Mouse (Mus musculus) heart, postnatal 0 days (tissue): Measurements from ENCODE around the gene Rbpjl. TPM values are rescaled to one million over a fixed set of nuclear protein-coding genes. Genes with fewer than 3 reads are reported as not detected.

ENCODE experiments used
- ATAC-seq: fragments of 200-750 bp; cut with Nextera tagmentation; 2 replicates; pipeline ENCODE4 v1.8.0; 2017; ENCODE audit warnings: low read depth, moderate number of reproducible peaks, moderate library complexity; ENCODE audit not compliant: insufficient read depth
- DNase-seq: peaks from one replicate; pipeline ENCODE4 v3.0.0-alpha.2; 2016; ENCODE audit warnings: low spot score
- H3K27ac ChIP-seq: fragments of 300-500 bp; sonication (generic); 2 replicates; pipeline ENCODE4 v1.5.1; 2014; ENCODE audit warnings: low read depth, mild to moderate bottlenecking
- H3K27me3 ChIP-seq: fragments of 300-500 bp; sonication (generic); 2 replicates; pipeline ENCODE4 v1.6.1; 2014; ENCODE audit warnings: low read length, mixed read lengths; ENCODE audit not compliant: control insufficient read depth, insufficient read depth
- H3K36me3 ChIP-seq: fragments of 300-500 bp; sonication (generic); replicated peaks from 2 replicates; pipeline ENCODE4 v1.6.1; 2014; ENCODE audit warnings: low read length, mixed read lengths; ENCODE audit not compliant: control insufficient read depth, insufficient read depth
- H3K4me1 ChIP-seq: fragments of 300-500 bp; sonication (generic); 2 replicates; pipeline ENCODE4 v1.6.1; 2014; ENCODE audit warnings: antibody characterized with exemption; ENCODE audit not compliant: control insufficient read depth, insufficient read depth
- H3K4me2 ChIP-seq: fragments of 300-500 bp; sonication (generic); 2 replicates; pipeline ENCODE4 v1.6.1; 2014; ENCODE audit warnings: low read depth, mild to moderate bottlenecking, low read length, moderate library complexity
- H3K4me3 ChIP-seq: fragments of 300-500 bp; sonication (generic); 2 replicates; pipeline ENCODE4 v1.5.1; 2014; ENCODE audit warnings: low read depth, low read length
- H3K9ac ChIP-seq: fragments of 300-500 bp; sonication (generic); replicated peaks from 2 replicates; pipeline ENCODE4 v1.6.1; 2014; ENCODE audit warnings: low read depth, low read length, mixed read lengths
- H3K9me3 ChIP-seq: fragments of 300-500 bp; sonication (generic); replicated peaks from 2 replicates; pipeline ENCODE4 v1.6.1; 2016; ENCODE audit warnings: low read length; ENCODE audit not compliant: control insufficient read depth
- CTCF ChIP-seq: IDR thresholded peaks from 2 replicates; pipeline ENCODE4 v1.5.1; 2016; ENCODE audit warnings: antibody characterized with exemption, control low read depth, low read depth
- EP300 ChIP-seq: IDR thresholded peaks from 2 replicates; pipeline ENCODE4 v1.6.1; 2016; ENCODE audit warnings: antibody characterized with exemption, low read depth
- WGBS: fragments of 180-500 bp; shearing (Covaris S2); extraction: QIAGEN DNeasy Blood & Tissue Kit; methylation state at CpG from one replicate; pipeline ENCODE4 v1.1.7; 2014; 5-methylcytosine and 5-hydroxymethylcytosine counted together
- polyA plus RNA-seq: library from polyadenylated mRNA; unstranded; fragments of >200 nt; fragmentation: Nextera tagmentation; extraction: Ambion mirVana; gene quantifications from 2 replicates; pipeline ENCODE4 v1.2.1, GENCODE M21; 2015
- total RNA-seq: library from RNA; depleted of rRNA; stranded (reverse); fragments of >200 nt; gene quantifications from 2 replicates; pipeline ENCODE4 v1.2.3, GENCODE M21; 2014; ENCODE audit warnings: low replicate concordance; rRNA removed

Gene Rbpjl
- not detected in 2 replicates for total RNA-seq
- 0.04 and 0.05 TPM in 2 replicates for polyA plus RNA-seq

- no peak within 1 kb of the TSS for H3K27ac ChIP-seq
- WGBS: 7% methylated on average over 17 of the region's 17 CpGs
- no peak for TF ChIP-seq EP300
- TF ChIP-seq CTCF: peak; percentile 82
- DNase-seq (peak; percentile 73), ATAC-seq (0 out of 2 replicates have a peak, but pooled peaks have one; percentile 45)
- no peak within 1 kb of the TSS for H3K4me3 ChIP-seq
- peaks cover 90% of the 10 kb centered on the region for H3K27me3 ChIP-seq
- no peaks in the 10 kb centered on the region for H3K9me3 ChIP-seq
- peak within 1 kb of the TSS; percentile 56; the same call in 1 of the 2 replicates for H3K4me2 ChIP-seq
- no peak within 1 kb of the TSS for H3K9ac ChIP-seq
- no peaks in the 10 kb centered on the region for H3K36me3 ChIP-seq
- no peaks in the 10 kb centered on the region for H3K4me1 ChIP-seq
These were observed at the start of gene Rbpjl for GRCm38 (mm10) chr2:164402906-164403305. TSS of gene Rbpjl (plus strand) at chr2:164403141.

GRCm38 (mm10) chr2:164353356-164353755 is 49.6 kb upstream of the Rbpjl start:
- Histone ChIP-seq H3K4me3 (no peak overlapping the region), H3K9ac (no peak overlapping the region), H3K36me3 (no peaks in the 10 kb centered on the region), H3K27ac (no peak overlapping the region), H3K27me3 (no peaks in the 10 kb centered on the region), H3K4me2 (no peak overlapping the region), H3K4me1 (no peaks in the 10 kb centered on the region), H3K9me3 (no peaks in the 10 kb centered on the region)
- no peak for TF ChIP-seq EP300
- no peak for TF ChIP-seq CTCF
- ATAC-seq: no peak
- no peak for DNase-seq
- 85% methylated on average over 11 of the region's 11 CpGs for WGBS

GRCm38 (mm10) chr2:164356177-164356967 is 46.6 kb upstream of the Rbpjl start:
- DNase-seq (no peak), ATAC-seq (no peak)
- H3K9me3 ChIP-seq: no peaks in the 10 kb centered on the region
- H3K27me3 ChIP-seq: no peaks in the 10 kb centered on the region
- H3K9ac ChIP-seq: no peak overlapping the region
- no peak for TF ChIP-seq CTCF
- no peak overlapping the region for H3K4me2 ChIP-seq
- H3K27ac ChIP-seq: no peak overlapping the region
- no peaks in the 10 kb centered on the region for H3K4me1 ChIP-seq
- H3K36me3 ChIP-seq: no peaks in the 10 kb centered on the region
- no peak overlapping the region for H3K4me3 ChIP-seq
- 68% methylated on average over 11 of the region's 11 CpGs for WGBS

- Histone ChIP-seq H3K4me2 (no peak overlapping the region), H3K4me1 (no peaks in the 10 kb centered on the region), H3K27me3 (no peaks in the 10 kb centered on the region), H3K9me3 (no peaks in the 10 kb centered on the region), H3K27ac (no peak overlapping the region), H3K4me3 (no peak overlapping the region), H3K9ac (no peak overlapping the region), H3K36me3 (no peaks in the 10 kb centered on the region)
- DNase-seq (no peak), ATAC-seq (no peak)
- TF ChIP-seq EP300 (no peak), CTCF (peak; percentile 25)
- WGBS: 78% methylated on average over 3 of the region's 3 CpGs
These were observed 44.6 kb upstream of the Rbpjl start for GRCm38 (mm10) chr2:164358373-164358772.

- 75% methylated on average over 5 of the region's 5 CpGs for WGBS
- Histone ChIP-seq H3K27me3 (no peaks in the 10 kb centered on the region), H3K4me2 (no peak overlapping the region), H3K9ac (no peak overlapping the region), H3K27ac (no peak overlapping the region), H3K4me3 (no peak overlapping the region), H3K9me3 (no peaks in the 10 kb centered on the region), H3K36me3 (no peaks in the 10 kb centered on the region), H3K4me1 (no peaks in the 10 kb centered on the region)
- DNase-seq (no peak), ATAC-seq (no peak)
- TF ChIP-seq EP300 (no peak), CTCF (no peak)
These were observed 43.9 kb upstream of the Rbpjl start for GRCm38 (mm10) chr2:164359031-164359430.
